Mouse (Mus musculus): Measurements from ENCODE around the gene AI597479. TPM values are rescaled to one million over a fixed set of nuclear protein-coding genes. Genes with fewer than 3 reads are reported as not detected.

The AI597479 gene
- polyA plus RNA-seq, 1 experiment from 2014 or later, result 5.9 TPM

DNA sequence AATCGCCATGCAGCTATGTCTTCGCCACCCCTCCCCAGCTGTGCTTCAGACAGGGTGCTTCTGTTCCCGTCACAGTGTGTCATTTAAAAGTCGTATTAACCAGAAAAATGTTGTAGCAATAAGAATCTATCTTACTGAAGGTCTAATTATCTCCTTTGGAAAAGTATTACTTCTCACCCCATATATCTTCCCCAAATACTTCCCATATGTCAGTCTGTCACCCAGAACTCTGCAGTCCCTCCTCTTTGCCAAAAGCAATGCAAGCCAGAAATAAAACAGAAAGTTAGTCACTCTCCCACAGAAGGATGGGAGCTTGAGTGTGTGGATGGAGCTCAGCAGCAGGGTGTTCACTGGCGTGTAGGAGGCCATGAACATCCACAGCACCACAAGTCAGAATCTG, 38.8 kb downstream of the AI597479 start:
- Histone ChIP-seq H3K36me3 (ENCODE audit: inconsistent target) (no peaks in the 10 kb centered on the region), H3K4me3 (ENCODE audit: inconsistent target) (no peak overlapping the region), H3K79me2 (ENCODE audit: inconsistent target) (no peaks in the 10 kb centered on the region), H3K27ac (no peak overlapping the region)
- WGBS (ENCODE audit: missing documents), result 94% methylated on average over 5 of the region's 5 CpGs

DNA sequence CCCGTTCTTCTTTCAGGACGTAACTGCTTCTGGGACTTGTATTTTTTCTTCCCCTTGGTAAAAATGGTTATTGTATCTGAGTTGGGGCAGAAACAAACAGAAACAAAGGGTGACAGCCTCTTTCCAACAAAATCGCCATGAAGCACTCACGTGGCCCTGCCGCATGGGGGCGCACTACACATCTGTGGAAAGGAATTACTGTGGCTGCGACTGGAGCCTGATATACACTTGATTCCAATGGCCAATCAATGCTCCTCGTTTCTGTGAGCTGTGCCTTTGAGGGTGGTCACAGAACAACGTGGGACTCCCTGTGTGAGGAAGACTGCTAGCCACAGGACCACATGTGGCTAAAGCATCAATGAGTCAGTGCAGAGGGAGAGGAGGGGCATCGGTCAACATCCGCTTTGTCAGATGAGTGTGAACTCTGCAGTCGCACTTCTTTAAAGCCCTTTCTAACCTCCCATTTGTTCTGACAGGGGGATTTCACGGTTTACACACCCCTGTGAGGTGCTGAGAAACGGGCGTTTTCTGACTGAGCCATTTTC, 39.8 kb downstream of the AI597479 start:
- no peak overlapping the region for H3K27ac ChIP-seq
- H3K79me2 ChIP-seq (ENCODE audit: inconsistent target), result no peaks in the 10 kb centered on the region
- 87% methylated on average over 15 of the region's 15 CpGs for WGBS (ENCODE audit: missing documents)
- H3K4me3 ChIP-seq (ENCODE audit: inconsistent target), result no peak overlapping the region
- no peaks in the 10 kb centered on the region for H3K36me3 ChIP-seq (ENCODE audit: inconsistent target)

DNA sequence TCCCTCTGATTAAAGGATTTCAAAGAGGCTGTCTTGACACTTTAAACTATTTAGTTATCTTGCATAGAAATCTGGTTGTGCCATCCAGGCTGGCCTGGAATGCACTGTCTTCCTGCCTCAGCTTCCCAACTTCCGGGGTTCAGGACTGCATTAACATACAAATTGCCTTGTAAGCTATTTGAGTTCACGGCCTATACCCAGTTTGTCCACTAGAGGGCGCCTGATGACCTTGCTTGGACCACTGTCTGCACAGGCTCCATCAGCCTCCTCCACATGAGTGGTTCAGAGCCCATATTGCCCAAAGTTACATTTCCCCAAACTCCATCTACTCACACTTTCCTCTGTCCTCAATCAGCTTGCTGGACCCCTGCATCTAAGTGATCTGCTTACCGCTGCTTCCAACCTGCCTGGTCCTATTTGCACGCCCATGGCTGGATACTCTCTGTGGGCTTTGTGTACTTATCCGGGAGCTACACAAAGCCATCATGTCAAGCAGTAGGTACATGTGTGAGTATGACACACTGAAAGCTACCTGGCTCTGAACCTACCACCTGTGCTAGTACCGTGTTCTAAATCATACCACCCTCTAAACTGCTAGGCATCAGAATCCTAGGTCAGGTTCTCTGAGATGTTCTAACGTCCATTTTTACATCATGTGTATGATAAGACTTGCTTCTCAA, 41.2 kb downstream of the AI597479 start:
- 55% methylated on average over 8 of the region's 8 CpGs for whole genome bisulfite sequencing (ENCODE audit: missing documents)
- H3K79me2 ChIP-seq (ENCODE audit: inconsistent target), result no peaks in the 10 kb centered on the region
- H3K4me3 ChIP-seq (ENCODE audit: inconsistent target), result no peak overlapping the region
- H3K27ac ChIP-seq, result no peak overlapping the region
- no peaks in the 10 kb centered on the region for H3K36me3 ChIP-seq (ENCODE audit: inconsistent target)

DNA sequence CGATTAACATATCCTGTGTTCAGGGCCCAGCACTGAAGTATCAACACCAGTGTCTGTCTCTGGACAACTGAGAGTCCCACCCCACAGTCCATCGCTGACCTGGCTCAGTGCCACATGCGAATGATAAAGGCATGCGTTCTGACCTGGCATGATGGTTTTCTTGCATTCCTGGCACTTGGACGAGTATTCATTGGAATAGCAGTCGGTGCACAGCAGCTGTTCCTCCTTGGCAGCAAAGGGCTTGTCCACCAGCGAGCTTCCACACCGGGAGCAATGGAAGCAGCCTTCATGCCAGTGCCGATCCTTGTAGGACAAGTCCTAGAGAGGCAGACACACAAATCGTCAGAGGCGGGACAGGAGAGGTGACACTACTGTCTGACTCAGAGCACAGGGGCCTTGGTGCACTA, 43.0 kb downstream of the AI597479 start:
- 94% methylated on average over 11 of the region's 11 CpGs for WGBS (ENCODE audit: missing documents)
- H3K4me3 ChIP-seq (ENCODE audit: inconsistent target), result no peak overlapping the region
- H3K27ac ChIP-seq, result no peak overlapping the region
- H3K36me3 ChIP-seq (ENCODE audit: inconsistent target), result no peaks in the 10 kb centered on the region
- no peaks in the 10 kb centered on the region for H3K79me2 ChIP-seq (ENCODE audit: inconsistent target)

DNA sequence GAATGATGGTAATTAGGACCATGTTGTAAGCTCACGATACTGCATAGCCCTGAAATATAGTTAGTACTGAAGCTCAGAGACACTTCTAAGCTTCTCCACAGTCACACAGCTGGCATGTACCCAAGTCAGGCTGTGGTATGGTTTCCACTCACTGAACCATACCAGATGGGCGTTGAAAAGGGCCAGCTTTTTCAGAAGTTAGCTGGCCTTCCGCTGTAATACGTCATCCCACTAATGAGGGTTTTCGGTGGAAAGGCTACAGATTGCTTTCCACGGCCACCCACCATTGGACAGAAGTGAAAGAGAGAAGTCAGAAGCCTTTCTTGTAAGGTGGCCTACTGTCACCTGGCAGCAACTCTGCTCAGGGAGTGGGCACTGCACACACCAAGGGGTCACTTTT, 44.3 kb downstream of the AI597479 start:
- Histone ChIP-seq H3K4me3 (ENCODE audit: inconsistent target) (no peak overlapping the region), H3K79me2 (ENCODE audit: inconsistent target) (no peaks in the 10 kb centered on the region), H3K27ac (no peak overlapping the region), H3K36me3 (ENCODE audit: inconsistent target) (no peaks in the 10 kb centered on the region)
- 90% methylated on average over 6 of the region's 6 CpGs for WGBS (ENCODE audit: missing documents)

DNA sequence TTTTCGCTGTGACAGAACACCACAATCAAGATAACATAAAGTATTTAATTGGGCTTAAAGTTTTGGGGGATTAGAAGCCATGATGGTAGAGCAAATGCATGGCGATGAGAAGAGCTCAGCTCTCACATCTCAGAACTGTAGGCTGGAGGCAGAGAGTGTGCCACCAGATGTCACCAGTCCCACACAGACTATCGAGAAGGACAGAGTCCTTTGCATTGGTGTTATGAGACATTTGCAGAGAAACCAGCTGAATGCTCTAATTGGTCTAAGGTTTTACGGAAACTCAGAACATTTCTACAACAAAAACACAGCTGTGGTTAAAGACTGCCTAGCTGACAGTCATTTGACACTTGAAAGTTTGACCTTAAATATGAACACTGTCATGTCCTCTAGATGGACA, 44.8 kb downstream of the AI597479 start:
- Histone ChIP-seq H3K4me3 (ENCODE audit: inconsistent target) (no peak overlapping the region), H3K27ac (no peak overlapping the region), H3K36me3 (ENCODE audit: inconsistent target) (no peaks in the 10 kb centered on the region), H3K79me2 (ENCODE audit: inconsistent target) (no peaks in the 10 kb centered on the region)
- 85% methylated on average over 4 of the region's 4 CpGs for WGBS (ENCODE audit: missing documents)

DNA sequence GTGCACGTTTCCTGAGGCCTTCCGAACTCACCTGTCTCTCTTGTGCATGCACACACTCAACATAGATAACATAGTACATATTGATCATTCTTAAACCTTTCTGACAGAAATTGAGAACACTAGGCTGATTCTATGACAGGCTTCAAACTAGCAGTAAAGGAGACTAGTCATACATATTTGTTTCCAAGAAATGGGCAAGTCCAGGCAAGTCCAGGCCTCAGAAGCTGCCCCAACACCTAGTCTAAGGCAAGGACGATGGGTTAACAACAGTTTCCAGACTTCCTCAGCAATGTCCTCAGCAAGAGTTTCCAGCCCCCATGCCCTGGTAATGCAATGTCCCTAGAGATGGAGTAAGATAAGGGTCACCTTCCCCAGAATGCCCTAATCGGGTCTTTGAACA, 45.3 kb downstream of the AI597479 start:
- Histone ChIP-seq H3K36me3 (ENCODE audit: inconsistent target) (no peaks in the 10 kb centered on the region), H3K27ac (no peak overlapping the region), H3K4me3 (ENCODE audit: inconsistent target) (no peak overlapping the region), H3K79me2 (ENCODE audit: inconsistent target) (no peaks in the 10 kb centered on the region)
- 95% methylated on average over 4 of the region's 4 CpGs for WGBS (ENCODE audit: missing documents)

DNA sequence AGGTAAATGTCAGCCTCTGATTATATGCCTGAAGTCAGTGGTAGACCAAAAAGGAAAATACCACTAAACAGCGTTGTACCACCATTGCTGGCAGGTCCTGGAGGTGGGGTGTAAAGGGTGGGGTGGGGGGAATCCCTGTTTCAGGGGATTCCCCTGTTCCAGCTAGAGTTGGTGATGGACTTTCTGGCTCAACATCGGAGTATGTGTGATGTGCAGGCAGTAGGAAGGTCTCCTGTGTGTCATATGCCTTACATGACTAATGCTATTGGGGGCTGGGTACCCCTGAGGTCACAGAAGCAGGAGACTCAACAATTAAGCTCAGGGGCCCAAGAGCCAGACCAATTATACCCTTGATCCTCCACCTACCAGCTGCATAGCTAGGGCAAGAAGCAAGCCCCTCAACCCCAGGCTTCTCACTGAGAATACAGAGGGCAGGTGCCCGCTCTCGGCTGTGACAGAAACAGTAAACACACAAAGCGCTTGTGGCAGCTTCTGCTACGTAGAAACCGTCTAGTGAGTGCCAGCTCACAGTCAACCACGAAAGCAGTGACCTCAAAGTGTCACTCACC, 45.9 kb downstream of the AI597479 start:
- WGBS (ENCODE audit: missing documents), result 88% methylated on average over 8 of the region's 8 CpGs
- Histone ChIP-seq H3K27ac (no peak overlapping the region), H3K79me2 (ENCODE audit: inconsistent target) (no peaks in the 10 kb centered on the region), H3K4me3 (ENCODE audit: inconsistent target) (no peak overlapping the region), H3K36me3 (ENCODE audit: inconsistent target) (no peaks in the 10 kb centered on the region)

DNA sequence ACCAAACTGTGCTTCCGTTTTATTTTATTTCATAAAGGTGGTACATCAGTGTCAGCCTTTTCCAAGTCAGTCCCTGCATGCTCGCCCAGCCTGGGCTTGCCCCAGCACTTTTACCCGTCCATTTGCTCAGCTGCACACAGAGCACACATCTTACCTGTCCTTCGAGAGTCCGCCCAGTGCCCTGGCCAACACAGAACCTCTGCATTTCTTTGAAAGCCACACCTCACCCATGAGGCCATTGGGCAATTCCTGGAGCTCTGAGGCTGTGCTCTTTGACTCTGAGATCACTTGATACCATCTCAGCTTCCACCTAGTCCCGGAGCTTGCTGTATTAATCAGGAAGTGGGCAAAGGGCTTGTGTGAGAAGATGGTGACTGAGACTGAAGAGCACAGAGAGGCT, 46.9 kb downstream of the AI597479 start:
- Histone ChIP-seq H3K4me3 (ENCODE audit: inconsistent target) (no peak overlapping the region), H3K27ac (no peak overlapping the region), H3K79me2 (ENCODE audit: inconsistent target) (no peaks in the 10 kb centered on the region), H3K36me3 (ENCODE audit: inconsistent target) (no peaks in the 10 kb centered on the region)
- WGBS (ENCODE audit: missing documents), result 73% methylated on average over 6 of the region's 6 CpGs

DNA sequence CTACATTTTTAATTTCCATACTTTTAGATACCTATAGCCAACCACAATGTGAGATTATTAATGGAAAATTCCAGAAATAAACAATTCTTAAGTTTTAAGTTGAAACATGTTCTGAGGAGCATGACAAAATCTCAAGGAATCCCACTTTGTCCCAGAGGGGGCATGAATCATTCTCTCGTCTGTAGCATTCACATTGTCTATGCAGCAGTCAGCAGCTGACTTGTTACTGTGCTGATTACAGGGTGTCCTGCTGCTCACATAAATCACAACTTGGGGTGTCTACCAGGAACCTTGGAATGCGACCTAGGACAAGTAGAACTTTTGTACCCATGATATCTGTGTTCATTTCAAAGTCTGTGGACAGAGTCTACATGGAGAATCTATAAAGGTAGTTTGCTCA, 49.0 kb downstream of the AI597479 start:
- H3K27ac ChIP-seq, result no peak overlapping the region
- no peaks in the 10 kb centered on the region for H3K79me2 ChIP-seq (ENCODE audit: inconsistent target)
- no peak overlapping the region for H3K4me3 ChIP-seq (ENCODE audit: inconsistent target)
- H3K36me3 ChIP-seq (ENCODE audit: inconsistent target), result no peaks in the 10 kb centered on the region
- 74% methylated on average over 2 of the region's 2 CpGs for WGBS (ENCODE audit: missing documents)

DNA sequence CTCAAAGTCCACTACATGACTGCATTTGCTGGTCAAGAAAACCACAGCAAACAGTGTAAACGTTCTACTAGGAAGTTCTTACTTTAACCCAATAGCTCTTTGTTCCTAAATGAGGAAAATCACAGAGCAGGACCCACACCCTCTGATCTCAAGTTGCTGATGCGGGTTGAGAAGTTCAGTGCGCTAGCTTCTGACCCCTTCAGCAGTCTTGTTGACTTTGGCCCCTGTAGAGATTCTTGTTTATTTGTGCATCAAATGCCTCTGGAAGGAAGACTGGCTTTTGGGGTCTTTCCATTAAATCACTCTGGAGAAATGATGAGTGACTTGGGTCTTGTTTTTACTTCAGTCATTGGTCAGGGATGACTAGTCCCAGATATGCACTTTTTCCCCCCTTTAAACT, 51.7 kb downstream of the AI597479 start:
- H3K36me3 ChIP-seq (ENCODE audit: inconsistent target), result no peaks in the 10 kb centered on the region
- H3K4me3 ChIP-seq (ENCODE audit: inconsistent target), result no peak overlapping the region
- 65% methylated on average over 3 of the region's 3 CpGs for WGBS (ENCODE audit: missing documents)
- H3K27ac ChIP-seq, result no peak overlapping the region
- H3K79me2 ChIP-seq (ENCODE audit: inconsistent target), result no peaks in the 10 kb centered on the region

DNA sequence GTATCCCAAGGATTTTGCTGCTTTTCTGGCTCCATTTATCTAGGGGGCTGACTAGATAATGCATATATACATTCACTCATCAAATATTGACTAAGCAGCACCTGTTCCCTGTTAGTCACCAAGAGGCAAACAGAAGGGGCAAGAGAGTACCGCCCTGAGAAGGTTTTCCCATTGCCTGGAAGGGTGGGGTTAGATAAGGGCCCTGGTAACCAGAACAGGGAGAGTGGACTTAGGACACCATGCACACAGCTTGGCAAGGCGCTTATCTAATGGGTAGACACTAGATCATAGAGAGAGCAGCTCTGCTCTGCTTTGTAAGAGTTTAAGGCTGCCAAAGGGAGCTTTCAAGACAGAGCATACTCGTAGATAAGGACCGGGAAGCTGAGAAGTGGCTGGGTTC, 54.1 kb downstream of the AI597479 start:
- Histone ChIP-seq H3K79me2 (ENCODE audit: inconsistent target) (no peaks in the 10 kb centered on the region), H3K27ac (no peak overlapping the region), H3K36me3 (ENCODE audit: inconsistent target) (no peaks in the 10 kb centered on the region), H3K4me3 (ENCODE audit: inconsistent target) (no peak overlapping the region)
- 95% methylated on average over 4 of the region's 4 CpGs for WGBS (ENCODE audit: missing documents)

DNA sequence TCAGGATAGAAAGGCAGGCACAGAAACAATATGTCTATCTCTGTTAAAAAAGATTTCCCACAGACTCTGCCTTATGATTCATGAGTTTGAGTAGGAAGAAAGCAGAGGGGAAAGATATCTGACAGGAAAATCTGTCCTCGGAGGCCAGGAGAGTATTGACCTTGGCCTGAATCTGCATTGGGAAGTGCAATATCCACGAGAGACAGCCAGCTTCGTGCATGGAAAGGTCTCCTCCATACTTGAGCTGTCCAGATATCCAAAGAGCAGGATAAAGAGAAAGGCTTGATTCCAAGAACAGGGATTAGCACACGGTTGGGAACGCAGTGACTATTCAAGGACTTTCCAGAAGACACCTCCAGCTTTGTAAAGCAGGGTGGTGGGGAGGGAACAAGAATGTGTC, 55.0 kb downstream of the AI597479 start:
- Histone ChIP-seq H3K4me3 (ENCODE audit: inconsistent target) (no peak overlapping the region), H3K79me2 (ENCODE audit: inconsistent target) (no peaks in the 10 kb centered on the region), H3K36me3 (ENCODE audit: inconsistent target) (no peaks in the 10 kb centered on the region), H3K27ac (no peak overlapping the region)
- WGBS (ENCODE audit: missing documents), result 79% methylated on average over 5 of the region's 5 CpGs

DNA sequence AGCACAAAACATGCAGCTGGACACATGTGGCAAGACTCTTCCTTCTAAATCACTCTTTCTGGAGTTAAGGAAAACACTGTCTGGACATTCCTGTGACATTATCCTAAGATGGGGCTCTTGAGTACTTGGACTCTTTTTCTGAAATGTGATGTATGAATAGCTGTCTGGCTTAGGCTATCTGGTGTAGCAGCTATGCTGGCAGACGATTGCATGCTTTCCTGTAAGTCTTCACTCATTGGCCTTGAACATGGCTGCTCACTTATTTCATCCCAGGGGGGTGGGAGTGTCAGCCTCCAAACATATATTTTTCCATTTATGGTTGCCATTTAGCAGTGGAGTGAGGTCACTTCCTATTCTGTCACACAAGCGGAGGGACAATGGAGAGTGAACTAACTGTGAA, 56.0 kb downstream of the AI597479 start:
- H3K4me3 ChIP-seq (ENCODE audit: inconsistent target), result no peak overlapping the region
- no peak overlapping the region for H3K27ac ChIP-seq
- H3K79me2 ChIP-seq (ENCODE audit: inconsistent target), result no peaks in the 10 kb centered on the region
- no peaks in the 10 kb centered on the region for H3K36me3 ChIP-seq (ENCODE audit: inconsistent target)
- 78% methylated on average over 2 of the region's 2 CpGs for WGBS (ENCODE audit: missing documents)

DNA sequence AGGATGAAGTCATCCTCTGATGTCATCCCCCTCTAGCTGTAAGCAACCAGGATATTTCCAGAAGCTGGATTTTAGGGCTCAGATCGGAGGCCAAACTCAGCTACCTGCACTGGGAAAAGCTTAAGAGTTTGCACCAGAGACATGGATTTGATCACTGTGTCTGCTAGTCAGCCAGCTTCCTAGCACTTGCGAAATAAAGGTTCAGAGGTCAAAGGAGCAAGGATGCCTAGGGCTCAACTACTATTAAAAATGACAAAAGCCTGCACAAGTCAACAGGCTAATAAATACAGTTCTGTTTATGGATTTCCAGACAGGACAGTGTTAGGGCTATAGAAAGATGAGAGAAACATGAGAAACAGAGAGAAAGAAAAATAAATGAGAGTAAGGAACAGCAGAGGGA, 59.4 kb downstream of the AI597479 start:
- no peaks in the 10 kb centered on the region for H3K36me3 ChIP-seq (ENCODE audit: inconsistent target)
- H3K4me3 ChIP-seq (ENCODE audit: inconsistent target), result no peak overlapping the region
- H3K27ac ChIP-seq, result no peak overlapping the region
- 97% methylated on average over 2 of the region's 2 CpGs for WGBS (ENCODE audit: missing documents)
- H3K79me2 ChIP-seq (ENCODE audit: inconsistent target), result no peaks in the 10 kb centered on the region

DNA sequence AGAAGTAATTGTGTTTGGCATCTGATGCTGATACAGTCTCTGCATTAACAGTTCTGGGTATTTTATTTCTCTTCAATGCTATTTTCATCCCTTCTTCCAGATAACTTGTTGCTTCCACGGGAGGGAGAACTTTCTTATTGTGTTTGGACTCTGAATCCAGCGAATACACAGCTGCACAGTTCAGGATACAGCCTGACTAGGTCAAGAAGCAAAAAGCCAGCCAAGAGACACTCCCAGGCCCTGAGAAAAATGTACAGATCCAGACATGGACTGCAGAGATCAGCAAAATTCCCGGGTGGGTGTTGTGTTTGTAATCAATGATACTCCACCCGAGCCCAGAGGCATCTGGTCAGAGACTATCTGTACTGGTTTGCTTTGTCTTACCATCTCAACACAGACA, 60.9 kb downstream of the AI597479 start:
- 86% methylated on average over 4 of the region's 4 CpGs for WGBS (ENCODE audit: missing documents)
- Histone ChIP-seq H3K4me3 (ENCODE audit: inconsistent target) (no peak overlapping the region), H3K36me3 (ENCODE audit: inconsistent target) (no peaks in the 10 kb centered on the region), H3K27ac (no peak overlapping the region), H3K79me2 (ENCODE audit: inconsistent target) (no peaks in the 10 kb centered on the region)

Data from macrophage (primary cell).